Mouse (Mus musculus) thymus, adult 2 months (tissue): ENCODE results near the gene Wt1. TPM values are rescaled to one million over a fixed set of nuclear protein-coding genes. Genes with fewer than 3 reads are reported as not detected.

Experiments
- DNase-seq: peaks from one replicate; pipeline ENCODE4 v3.0.0; 2021
- H3K27ac ChIP-seq: fragments of 200-500 bp; 2 replicates; pipeline ENCODE4 v1.5.1; 2012; ENCODE audit warnings: low read length, control low read depth; ENCODE audit not compliant: control insufficient read depth, insufficient read depth
- H3K27me3 ChIP-seq: fragments of 200-500 bp; 2 replicates; pipeline ENCODE4 v1.6.1; 2012; ENCODE audit warnings: mild to moderate bottlenecking, low read length, moderate library complexity, mixed read lengths; ENCODE audit not compliant: control insufficient read depth, insufficient read depth
- H3K36me3 ChIP-seq: fragments of 200-500 bp; 2 replicates; pipeline ENCODE4 v1.6.1; 2012; ENCODE audit warnings: mild to moderate bottlenecking, low read length, moderate library complexity; ENCODE audit not compliant: control insufficient read depth, insufficient read depth
- H3K4me1 ChIP-seq: fragments of 200-500 bp; replicated peaks from 2 replicates; pipeline ENCODE4 v1.6.1; 2012; ENCODE audit warnings: low read length; ENCODE audit not compliant: control insufficient read depth, insufficient read depth
- H3K4me3 ChIP-seq: fragments of 200-500 bp; 2 replicates; pipeline ENCODE4 v1.5.1; 2012; ENCODE audit warnings: mild to moderate bottlenecking, low read length, control low read depth, moderate library complexity; ENCODE audit not compliant: control insufficient read depth, insufficient read depth
- CTCF ChIP-seq: fragments of 200-500 bp; IDR thresholded peaks from 2 replicates; pipeline ENCODE4 v1.5.1; 2012; ENCODE audit warnings: mild to moderate bottlenecking, control low read depth, low read length, moderate library complexity, borderline replicate concordance; ENCODE audit not compliant: control insufficient read depth, poor library complexity, insufficient read depth; ENCODE audit errors: extremely low read depth
- POLR2A ChIP-seq: fragments of 200-500 bp; IDR thresholded peaks from 2 replicates; pipeline ENCODE4 v1.6.1; 2012; ENCODE audit warnings: mild to moderate bottlenecking, low read length, control low read depth, moderate library complexity; ENCODE audit not compliant: control insufficient read depth, poor library complexity, insufficient read depth; ENCODE audit errors: extremely low read depth
- WGBS: fragments of 180-500 bp; shearing (Covaris S2); methylation state at CpG from one replicate; pipeline ENCODE4 v1.1.7; 2018; 5-methylcytosine and 5-hydroxymethylcytosine counted together
- polyA plus RNA-seq: library from polyadenylated mRNA; depleted of rRNA; stranded (reverse); fragments of >200 nt; gene quantifications from 2 replicates; pipeline ENCODE4 v1.2.3, GENCODE M21; 2012; rRNA removed

Gene Wt1
- polyA plus RNA-seq: 2.0 and 3.9 TPM in 2 replicates

DNA sequence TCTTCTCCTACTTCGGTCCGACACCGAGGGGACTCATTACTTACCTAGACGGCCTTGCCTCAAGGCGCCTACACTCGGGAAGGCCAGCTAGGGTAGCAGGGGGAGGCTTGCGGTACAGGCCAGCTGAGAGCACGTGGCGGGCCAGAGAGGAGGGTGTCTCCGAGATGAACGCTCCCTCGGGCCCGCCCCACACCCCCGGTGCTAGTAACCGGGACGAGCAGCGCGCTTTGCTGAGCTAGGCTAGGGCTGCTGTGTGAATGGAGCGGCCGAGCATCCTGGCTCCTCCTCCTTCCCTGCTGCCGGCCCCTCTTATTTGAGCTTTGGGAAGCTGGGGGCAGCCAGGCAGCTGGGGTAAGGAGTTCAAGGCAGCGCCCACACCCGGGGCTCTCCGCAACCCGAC is at the start of gene Wt1:
Wt1 (plus strand) TSS at position 251 of the 400 bp plus-strand sequence.
- H3K4me3 ChIP-seq: no peak within 1 kb of the TSS
- no peak for DNase-seq
- 5% methylated on average over 21 of the region's 25 CpGs for WGBS
- no peak within 1 kb of the TSS for H3K27ac ChIP-seq
- peaks cover 38% of the 10 kb centered on the region; the same call in 1 of the 2 replicates for H3K27me3 ChIP-seq
- H3K4me1 ChIP-seq: no peaks in the 10 kb centered on the region
- no peaks in the 10 kb centered on the region for H3K36me3 ChIP-seq
- no peak for TF ChIP-seq POLR2A
- no peak for TF ChIP-seq CTCF

DNA sequence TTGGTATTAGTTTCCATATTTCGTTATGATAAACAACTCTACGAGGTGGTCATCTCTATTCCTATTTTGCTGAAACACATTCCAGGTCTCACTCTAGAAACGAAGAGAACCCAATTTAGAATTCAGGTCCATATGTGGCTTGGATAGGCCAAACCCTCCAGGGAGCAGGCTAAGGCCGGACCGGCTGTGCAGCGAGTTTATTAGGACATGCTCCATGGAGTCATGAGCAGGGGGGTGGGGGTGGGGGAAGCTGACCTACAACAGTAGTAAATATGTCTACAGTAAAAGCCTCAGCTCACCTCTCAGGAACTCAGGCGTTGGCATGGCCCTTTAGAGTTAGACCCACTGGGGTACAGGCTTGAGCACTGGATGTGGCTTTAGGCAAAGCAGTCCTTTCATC is 49.2 kb upstream of the Wt1 start:
- TF ChIP-seq CTCF (no peak), POLR2A (no peak)
- no peak overlapping the region for H3K4me3 ChIP-seq
- H3K27me3 ChIP-seq: no peaks in the 10 kb centered on the region
- WGBS: 91% methylated on average over 7 of the region's 7 CpGs
- H3K36me3 ChIP-seq: no peaks in the 10 kb centered on the region
- no peaks in the 10 kb centered on the region for H3K4me1 ChIP-seq
- H3K27ac ChIP-seq: no peak overlapping the region
- DNase-seq: no peak

DNA sequence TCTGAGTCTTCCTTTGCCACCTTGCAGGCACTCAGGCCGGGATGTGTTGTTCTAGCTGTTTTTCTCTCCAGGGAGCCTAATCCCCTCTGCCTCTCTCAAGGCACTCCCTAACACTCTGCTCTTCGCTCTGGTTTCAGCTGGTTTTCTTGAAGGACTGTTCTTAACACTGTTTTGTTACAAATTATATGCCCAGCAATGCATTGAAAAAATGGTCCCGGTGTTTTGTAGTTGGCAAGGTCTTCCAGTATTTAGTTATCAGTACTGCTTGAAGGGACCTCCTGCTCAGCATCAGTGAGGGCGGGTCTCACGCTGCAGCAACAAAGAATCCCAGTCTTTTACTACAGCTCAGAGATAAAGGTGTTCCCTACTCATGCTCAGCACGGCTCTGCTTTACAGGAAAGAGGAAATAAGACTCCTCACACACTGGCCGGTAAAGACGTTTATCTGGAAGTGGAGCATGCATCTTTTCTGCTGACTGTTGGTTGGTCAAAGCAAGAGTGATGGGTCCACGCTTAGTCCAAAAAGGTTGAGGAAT is 44.0 kb upstream of the Wt1 start:
- WGBS: 46% methylated on average over 9 of the region's 9 CpGs
- no peak for DNase-seq
- no peak for TF ChIP-seq POLR2A
- TF ChIP-seq CTCF: no peak
- Histone ChIP-seq H3K27me3 (no peaks in the 10 kb centered on the region), H3K4me1 (no peaks in the 10 kb centered on the region), H3K4me3 (no peak overlapping the region), H3K36me3 (no peaks in the 10 kb centered on the region), H3K27ac (no peak overlapping the region)

DNA sequence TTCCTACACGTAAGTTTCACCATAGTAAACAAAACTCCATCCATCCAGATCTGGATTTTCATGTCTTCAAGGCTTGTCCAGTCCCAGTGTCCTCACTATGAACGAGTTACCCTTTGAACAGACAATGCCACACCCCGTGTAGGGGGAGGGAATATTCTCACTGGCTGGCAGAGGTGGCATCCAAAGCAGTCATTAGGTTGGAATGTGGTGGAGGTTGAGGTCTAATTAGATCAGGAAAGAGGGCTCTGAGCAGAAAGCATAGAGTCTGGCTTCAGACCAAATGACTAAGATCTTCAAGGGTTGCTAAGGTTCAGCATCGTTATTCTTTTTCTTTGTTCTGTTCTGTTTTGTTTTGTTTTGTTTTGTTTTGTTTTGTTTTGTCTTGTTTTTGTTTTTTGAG is 42.3 kb upstream of the Wt1 start:
- TF ChIP-seq POLR2A (no peak), CTCF (no peak)
- H3K27me3 ChIP-seq: no peaks in the 10 kb centered on the region
- no peaks in the 10 kb centered on the region for H3K36me3 ChIP-seq
- no peak for DNase-seq
- 81% methylated on average over 4 of the region's 4 CpGs for WGBS
- no peaks in the 10 kb centered on the region for H3K4me1 ChIP-seq
- no peak overlapping the region for H3K4me3 ChIP-seq
- H3K27ac ChIP-seq: no peak overlapping the region

DNA sequence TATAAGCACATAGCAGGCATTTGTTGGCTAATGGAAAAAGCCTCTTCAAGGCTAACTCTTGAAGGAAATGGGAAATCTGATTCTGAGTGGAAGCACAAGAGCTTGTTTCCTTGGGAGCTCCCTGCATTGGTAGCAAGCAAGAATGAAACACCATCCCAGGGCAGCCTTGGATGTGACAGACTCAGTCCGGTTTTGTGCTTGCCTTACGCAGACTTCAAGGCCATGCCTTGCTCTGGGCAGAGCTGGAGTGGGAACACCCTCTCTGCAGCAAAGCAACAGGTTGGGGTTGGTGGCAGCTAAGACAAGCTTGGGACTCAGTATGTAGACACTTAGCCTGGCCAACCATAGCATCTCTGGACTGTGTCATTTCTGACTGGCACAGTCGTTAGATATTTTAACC is 40.2 kb upstream of the Wt1 start:
- Histone ChIP-seq H3K4me3 (no peak overlapping the region), H3K27me3 (no peaks in the 10 kb centered on the region), H3K36me3 (no peaks in the 10 kb centered on the region), H3K27ac (no peak overlapping the region), H3K4me1 (no peaks in the 10 kb centered on the region)
- DNase-seq: no peak
- no peak for TF ChIP-seq CTCF
- no peak for TF ChIP-seq POLR2A
- 95% methylated on average over 3 of the region's 3 CpGs for WGBS

DNA sequence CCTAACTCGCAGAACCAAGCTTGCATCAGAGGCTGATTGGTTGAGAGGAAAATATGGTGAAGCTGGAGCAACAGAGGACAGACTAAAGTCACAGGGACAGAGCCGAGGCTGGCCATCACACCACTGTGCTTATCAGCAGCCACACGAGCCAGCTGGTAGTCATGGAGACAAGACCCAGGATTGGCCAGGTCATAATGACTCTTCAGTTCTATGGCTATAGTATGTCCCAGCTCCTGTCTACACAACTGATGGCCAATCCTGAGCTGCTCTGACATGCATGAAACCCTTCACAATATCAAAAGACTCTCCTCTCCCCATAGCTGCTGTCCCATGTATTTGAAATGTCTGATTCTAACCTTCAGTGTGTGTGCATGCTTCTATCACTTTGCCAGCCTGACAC is 38.3 kb upstream of the Wt1 start:
- TF ChIP-seq POLR2A: no peak
- no peak for TF ChIP-seq CTCF
- Histone ChIP-seq H3K27me3 (no peaks in the 10 kb centered on the region), H3K4me3 (no peak overlapping the region), H3K27ac (no peak overlapping the region), H3K4me1 (no peaks in the 10 kb centered on the region), H3K36me3 (no peaks in the 10 kb centered on the region)
- DNase-seq: no peak
- 86% methylated on average over 3 of the region's 3 CpGs for WGBS

DNA sequence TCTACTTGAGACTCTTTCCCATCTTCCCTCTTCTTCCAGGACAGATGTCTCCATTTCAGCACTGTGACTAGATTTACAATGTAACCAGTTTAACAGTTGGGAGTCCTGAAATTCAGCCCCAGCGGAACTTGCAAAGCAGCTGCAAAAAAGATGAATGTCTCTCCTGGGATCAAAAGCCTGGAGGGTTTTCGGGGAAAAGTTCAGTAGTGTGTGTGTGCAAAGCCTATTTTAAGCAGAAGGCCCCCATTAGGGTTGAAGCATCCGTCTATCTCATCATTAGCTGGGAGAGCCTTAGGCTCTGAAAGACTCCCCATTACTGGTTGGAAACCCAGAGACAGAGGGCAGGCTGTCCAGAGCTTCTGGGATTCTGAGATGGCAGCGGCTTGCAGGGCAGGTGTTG is 37.2 kb upstream of the Wt1 start:
- no peaks in the 10 kb centered on the region for H3K4me1 ChIP-seq
- WGBS: 91% methylated on average over 4 of the region's 4 CpGs
- H3K27me3 ChIP-seq: no peaks in the 10 kb centered on the region
- H3K4me3 ChIP-seq: no peak overlapping the region
- no peaks in the 10 kb centered on the region for H3K36me3 ChIP-seq
- TF ChIP-seq CTCF (no peak), POLR2A (no peak)
- DNase-seq: no peak
- no peak overlapping the region for H3K27ac ChIP-seq
